Mouse (Mus musculus) liver, adult 2 months (tissue): ENCODE data around the gene Mettl6.

Source experiments
- CTCF ChIP-seq: fragments of 200-500 bp; IDR thresholded peaks from 2 replicates; pipeline ENCODE4 v1.5.1; 2011; ENCODE audit warnings: low read depth, low read length, control low read depth
- POLR2A ChIP-seq: fragments of 200-500 bp; IDR thresholded peaks from 2 replicates; pipeline ENCODE4 v1.6.1; 2011; ENCODE audit warnings: low read length, control low read depth; ENCODE audit not compliant: insufficient read depth; ENCODE audit errors: extremely low read depth

- no peak for TF ChIP-seq POLR2A
- no peak for TF ChIP-seq CTCF
These were observed 37.8 kb upstream of the Mettl6 start for GRCm38 (mm10) chr14:31532656-31533055.
